Mouse (Mus musculus) monocyte, adult 2 months (primary cell): ENCODE results near the gene Ccdc141.

Experiments used
- DNase-seq, 2 experiments: peaks; one replicate each; pipeline ENCODE4 v3.0.0; 2022; ENCODE audit warnings: low spot score in 2 of 2, low read depth in 1 of 2

The Ccdc141 gene

DNA sequence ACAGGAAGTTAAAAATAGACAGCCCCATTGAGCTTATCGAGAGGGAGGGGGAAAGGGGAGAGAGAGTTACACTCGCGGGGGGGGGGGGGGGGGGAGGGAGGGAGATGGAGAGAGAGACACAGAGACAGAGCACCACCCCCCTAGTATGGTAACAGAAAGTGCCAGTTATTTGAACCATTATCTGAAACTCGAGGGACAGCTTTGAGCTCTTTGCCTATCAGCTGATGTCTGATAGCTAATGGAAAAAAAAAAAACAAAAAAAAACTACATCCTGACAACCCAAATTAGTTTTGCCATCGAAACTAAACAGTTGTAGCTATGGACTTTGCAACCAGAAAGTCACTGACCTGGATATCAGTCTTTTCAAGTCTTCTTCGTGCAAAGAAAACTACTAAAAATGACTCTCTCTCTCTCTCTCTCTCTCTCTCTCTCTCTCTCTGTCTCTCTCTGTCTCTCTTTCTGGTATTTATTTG lies at the start of gene Ccdc141:
Ccdc141 (minus strand) TSS at position 4 of the 473 bp plus-strand sequence.
- DNase-seq, result no peak

DNA sequence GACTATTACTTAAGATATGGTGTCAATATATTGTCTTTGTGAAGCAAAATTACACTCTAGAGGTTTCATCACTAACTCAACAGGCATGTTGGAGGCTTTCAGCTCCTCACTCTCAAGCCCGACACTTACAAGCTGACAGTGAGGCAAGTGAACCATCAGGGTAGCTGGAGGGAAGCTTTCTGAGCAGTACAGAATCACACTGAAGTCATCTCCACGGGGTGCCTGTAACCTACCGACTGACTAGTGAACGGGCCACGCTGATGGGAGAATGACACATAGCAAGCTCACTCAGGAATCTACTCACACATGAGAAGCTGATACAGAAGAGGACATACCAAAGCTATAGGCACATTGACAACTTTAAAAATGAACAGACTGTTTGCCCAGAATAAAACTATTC lies 42.4 kb upstream of the Ccdc141 start:
- DNase-seq, result no peak

DNA sequence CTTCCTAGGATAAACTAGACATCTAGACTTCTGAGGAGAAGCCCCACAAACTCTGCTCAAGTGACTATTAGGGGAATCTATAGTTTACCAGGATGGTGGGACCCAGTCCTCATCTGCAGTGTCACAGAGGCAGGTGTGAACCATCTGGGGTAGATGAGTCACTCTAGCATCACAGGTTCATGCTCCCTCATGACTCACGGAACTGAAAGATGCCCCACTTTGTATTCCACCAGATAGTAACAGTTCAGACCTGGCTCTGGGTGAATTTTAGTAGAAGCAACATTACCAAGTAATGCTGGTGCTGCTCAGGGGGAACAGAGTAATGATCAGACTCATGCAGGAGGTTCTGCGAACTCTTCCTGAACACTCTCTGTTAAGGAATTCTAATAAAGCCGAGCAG lies 36.5 kb upstream of the Ccdc141 start:
- DNase-seq, result no peak

DNA sequence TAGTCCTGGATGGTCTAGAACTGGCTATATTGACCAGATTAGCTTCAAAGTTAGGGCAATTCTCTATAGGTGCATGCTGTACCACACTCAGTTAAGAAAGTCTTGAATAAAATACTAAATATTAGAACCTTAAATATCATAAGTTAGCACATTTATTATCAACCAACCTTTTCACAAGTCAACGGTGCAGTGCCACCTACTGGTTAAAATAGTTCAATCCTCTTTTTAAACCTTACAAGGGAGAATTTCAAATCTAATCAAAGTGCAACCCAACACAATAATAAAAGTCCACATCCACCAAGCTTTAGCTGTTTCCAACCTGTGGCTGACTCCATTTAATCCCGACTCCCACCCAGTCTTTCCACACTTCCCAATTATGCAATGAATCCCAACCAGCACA lies 33.5 kb upstream of the Ccdc141 start:
- no peak for DNase-seq

DNA sequence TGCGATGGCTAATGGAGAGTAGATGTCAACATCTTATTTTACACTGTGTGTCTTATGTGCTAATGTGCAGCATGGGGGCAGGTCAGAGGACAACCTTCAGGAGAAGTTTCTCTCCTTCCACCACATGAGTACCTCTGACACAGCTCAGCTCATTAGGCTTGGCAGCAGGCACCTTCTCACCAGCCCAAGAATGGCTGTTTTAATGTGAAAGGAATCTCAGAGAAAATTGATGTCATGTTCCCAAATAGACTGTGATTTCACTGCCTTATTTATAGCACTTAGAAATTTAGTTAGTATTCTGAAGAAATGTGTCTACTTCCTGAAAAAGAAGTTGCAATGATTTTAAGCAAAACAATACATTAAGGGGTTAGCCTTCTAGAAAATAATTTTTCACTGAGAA lies 31.5 kb upstream of the Ccdc141 start:
- DNase-seq, result no peak

DNA sequence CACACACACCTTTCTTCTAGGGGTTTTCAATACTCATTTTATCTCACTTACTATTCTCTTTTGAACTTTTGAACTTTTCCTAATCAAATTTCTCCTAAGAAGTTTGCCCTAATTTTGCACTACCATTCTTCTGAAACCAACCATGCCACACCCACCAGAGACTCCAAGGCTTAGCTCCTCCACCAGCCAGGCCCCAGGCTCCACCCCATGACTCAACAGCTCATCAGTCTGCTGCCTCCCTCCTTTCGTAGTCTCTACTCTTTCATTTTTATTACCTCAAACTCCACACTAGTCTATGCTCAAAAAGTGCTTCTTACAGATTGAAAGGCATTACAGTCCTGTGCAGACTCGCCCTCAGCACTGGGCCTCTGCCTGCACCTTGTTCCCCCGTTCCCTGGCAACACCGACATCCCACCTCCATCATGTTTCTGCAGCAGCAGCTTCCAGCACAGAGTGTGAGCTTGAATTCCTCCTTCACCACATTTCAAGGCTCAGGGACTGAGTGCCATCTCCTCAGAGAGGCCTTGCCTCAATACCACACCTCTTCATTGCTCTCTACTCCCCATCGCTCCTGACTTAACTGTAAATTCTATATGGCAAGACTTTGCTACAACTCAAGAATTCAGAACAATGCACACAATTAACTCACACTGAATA lies 30.6 kb upstream of the Ccdc141 start:
- DNase-seq, result no peak

DNA sequence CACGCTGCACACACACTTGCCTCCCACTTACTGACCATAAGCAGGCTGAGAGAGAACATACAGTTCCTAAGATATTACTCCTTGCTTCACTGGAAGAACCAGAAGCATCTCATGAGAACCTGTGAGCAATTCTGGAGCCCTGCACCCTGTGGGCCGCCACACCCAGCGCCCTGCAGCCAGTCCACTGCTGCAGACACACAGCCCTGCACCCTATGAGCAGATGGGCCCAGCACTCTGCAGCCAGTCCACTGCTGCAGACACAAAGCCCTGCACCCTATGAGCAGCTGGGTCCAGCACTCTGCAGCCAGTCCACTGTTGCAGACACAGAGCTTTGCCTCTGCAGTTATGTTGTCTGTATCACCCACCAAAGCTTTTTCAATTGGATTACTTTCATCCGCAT lies 29.9 kb upstream of the Ccdc141 start:
- no peak for DNase-seq

DNA sequence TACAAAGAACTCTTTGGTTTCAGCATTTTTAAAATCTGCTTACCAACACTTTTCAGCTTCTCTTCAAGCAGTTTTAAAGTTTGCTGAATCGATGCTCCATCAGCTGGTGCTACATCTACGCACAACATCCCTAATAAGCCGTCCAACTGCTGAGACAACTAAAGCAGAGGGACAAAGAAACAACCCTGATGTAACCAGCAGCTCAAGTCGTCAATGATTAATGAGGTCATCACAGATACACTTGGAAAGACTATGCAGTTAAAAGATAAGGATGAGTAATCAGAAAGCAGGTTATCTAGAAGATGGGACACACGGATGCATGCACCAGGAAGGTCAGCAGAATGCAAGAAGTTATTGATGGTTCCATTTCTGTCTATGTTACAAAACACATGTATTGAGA lies 27.8 kb upstream of the Ccdc141 start:
- DNase-seq, result no peak

DNA sequence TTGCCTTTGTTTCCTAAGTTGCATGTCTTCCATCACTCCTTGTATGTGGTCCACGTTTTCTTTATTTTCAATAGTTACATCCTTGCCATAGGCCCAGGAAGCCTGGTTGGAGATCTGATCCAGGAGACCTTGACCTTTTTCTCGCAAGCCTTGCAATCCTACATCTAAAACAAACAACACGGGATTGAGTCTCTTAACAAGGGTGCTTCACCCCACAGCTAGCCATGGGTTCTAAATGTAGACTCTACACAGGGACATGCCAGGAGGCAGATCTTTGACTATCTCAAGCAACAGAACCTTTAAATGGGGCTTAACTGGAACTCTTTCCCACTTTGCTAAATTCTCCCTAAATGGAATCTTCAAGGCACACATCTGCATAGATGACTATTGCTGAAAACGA lies 26.4 kb upstream of the Ccdc141 start:
- DNase-seq, result no peak

DNA sequence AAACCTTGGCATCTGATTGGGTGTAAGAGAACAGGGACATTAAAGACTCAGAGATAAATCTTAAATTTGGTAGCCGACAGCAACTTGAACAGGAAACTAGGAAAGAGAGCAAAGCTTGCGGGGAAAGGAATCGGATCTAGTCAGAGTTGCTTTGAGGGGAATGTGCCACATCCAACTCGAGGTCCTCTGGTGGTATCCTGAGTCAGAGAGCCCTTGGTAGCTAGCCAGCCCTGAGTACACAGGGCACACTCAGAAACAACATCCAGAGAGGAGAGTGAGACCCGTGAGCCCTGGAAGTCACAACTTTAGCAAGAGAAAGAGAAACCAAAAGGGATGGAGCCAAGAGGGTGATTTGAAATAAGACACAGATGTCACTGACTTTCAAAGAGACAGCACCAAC lies 24.6 kb upstream of the Ccdc141 start:
- DNase-seq, result no peak

DNA sequence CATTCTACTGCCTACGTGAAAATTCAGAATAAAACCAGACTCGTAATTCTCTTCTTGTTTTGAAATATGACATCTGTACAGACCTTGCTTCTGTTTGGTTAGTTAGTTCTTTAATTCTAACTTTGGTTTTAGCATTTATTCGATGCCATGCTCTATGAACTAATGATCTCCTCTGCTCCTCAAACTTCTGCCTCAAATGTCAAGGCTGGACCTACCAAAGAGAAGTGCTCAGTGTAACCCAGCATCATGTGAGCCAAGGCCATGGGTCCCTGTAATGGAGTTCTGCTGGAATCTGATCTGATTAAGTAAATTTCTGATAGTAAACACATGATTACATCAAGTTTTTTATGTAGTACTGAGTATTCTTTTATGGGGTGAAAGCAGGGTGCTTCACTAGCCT lies 21.4 kb upstream of the Ccdc141 start:
- no peak for DNase-seq

DNA sequence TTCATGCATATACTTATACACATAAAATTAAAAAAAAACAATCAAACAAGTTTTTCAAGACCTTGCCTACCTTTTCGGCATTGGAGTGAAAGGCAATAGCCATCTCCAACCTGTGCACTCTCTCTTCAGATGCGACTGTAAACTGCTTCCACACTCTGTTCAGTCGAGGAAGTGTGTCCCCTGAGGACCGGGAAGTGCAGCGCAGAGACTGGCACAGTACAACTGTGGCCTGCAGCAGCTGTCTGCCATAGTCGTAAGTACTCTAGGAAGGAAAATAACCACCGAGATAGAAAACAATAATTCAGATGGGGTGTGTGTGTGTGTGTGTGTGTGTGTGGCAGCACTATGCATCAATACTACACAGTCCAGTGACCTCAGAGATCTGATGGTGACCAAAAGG lies 20.5 kb upstream of the Ccdc141 start:
- DNase-seq, result no peak

DNA sequence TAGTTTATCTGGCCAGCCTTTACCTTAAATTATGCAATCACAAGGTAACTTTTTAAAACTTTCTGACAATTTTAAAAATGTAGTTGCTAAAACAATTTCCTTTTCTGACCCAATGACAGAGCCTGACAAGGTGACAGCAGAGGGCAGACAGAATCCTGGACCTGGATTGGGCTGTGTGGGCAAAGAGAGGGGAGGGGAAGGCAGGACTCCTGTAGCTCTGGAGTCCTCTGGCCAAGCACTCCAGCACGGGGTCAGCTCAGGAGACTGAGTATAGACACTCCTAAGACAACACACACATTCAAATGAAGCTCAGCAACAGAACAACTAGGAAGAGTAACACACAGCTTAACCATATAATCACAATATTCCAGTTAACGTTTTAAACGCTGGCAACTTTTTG lies 19.9 kb upstream of the Ccdc141 start:
- DNase-seq, result no peak

DNA sequence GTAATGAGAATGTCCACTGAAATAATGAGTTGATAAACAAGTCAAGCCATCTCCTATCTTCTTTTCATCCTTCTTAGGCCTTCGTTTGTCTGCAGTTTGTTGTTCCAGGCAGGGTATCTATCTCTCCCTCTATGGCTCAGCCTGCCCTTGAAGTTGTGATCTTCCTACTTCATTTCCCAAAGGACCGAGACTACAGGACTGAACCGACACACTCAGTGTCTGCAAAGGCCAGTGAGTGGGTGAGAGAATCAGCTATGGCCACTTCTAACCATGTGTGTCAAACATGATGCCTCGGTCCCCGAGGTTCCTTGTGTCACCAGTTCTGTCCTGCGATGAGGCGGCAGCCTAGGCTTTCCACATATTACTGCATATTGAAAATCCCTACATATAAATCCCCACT lies 19.2 kb upstream of the Ccdc141 start:
- no peak for DNase-seq

DNA sequence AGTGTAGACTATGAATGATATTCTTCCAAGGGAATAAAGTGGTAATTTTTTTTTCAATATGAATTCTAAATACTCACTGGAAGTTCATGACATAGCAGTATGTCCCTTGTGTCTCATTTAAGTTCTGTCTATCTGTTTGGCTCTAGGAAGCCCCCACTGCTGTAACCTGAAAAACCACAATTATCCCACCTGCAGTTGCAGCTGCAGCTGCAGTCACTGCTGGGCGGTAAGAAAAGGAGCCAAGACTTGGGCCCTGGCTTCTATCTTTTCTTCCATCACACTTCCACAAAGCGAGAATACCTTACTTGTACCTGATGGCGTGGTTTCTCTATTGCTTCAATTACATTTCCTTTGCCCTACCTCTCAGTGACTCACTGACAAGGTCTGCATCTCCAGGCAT lies 17.1 kb upstream of the Ccdc141 start:
- DNase-seq, result no peak

DNA sequence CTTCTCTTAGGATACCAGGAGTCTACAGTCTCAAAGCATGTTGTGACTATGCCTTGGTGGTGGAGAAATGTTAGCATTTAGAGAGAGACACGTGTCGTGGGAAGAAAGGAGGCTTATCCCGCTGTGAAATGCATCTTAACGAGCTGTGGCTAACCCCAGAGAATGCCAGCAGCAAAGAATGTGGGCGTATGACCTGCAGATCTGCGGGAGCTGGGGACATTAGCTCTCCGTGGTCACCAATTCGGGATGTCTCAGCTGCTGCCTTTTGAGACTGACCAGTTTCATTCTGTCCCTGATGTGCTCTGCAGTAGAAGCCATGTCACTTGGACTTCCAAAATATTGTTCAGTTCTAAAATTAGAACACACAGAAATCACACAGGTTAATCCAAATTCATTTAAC lies 16.5 kb upstream of the Ccdc141 start:
- no peak for DNase-seq

DNA sequence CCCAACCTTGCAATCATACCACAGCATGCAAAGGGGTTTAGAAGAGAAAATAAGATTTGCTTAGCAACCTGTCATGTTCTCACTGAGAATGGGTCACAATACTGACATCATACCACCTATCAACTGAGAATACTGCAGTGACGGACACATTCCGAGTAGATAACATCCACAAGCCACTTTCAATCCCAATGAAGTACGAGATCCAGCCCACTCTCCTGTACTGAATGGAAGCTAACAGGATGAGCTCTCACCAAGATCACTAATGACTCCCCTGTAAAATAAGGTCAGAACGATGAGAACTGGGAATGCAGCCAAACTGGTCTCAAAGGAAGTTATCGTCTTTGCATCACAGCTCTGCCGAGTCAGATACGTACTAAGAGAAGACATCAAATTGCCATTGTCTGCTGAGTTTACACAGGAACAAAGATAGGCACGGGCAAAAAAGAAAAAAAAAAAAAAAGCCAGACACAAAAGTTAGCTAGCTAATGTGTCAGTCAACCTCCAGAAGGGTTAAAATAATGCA lies 13.7 kb upstream of the Ccdc141 start:
- no peak for DNase-seq

DNA sequence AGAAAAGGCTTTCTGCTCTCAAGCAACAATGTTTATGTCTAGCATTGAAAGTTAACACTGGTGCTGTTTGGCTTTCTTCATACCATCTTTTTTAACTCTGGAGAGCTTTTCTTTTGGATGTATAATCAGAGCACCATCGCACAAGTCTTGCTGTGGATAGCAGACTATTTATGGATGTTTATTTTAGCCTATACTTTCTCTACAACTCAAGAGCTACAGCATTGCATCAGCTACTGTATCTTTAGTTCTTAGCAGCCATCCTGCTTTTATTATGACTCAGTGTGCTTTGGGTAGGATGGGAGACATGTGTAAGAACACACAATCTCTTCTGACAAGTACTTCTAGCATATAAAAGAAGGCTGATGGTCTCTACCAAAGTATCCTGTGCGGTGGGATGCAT lies 13.2 kb upstream of the Ccdc141 start:
- DNase-seq, result no peak

DNA sequence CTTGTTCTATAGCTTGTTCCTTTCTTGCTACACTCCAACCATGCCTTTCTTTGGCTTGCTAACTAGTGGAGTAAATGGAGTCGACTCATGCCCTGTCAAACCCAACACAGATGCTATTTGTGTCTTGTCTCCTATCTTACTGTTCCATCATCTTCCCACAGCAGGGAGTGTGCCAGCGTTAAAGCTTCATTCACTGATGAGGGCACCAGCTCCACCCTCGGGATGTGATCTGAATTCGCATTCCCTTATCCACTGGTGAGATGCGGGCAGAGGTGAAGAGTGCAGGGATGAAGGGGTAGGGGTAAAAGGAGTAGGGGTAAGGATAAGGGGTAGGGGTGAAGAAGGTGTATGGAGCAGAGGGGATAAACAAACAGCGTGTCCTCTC lies 12.6 kb upstream of the Ccdc141 start:
- no peak for DNase-seq

DNA sequence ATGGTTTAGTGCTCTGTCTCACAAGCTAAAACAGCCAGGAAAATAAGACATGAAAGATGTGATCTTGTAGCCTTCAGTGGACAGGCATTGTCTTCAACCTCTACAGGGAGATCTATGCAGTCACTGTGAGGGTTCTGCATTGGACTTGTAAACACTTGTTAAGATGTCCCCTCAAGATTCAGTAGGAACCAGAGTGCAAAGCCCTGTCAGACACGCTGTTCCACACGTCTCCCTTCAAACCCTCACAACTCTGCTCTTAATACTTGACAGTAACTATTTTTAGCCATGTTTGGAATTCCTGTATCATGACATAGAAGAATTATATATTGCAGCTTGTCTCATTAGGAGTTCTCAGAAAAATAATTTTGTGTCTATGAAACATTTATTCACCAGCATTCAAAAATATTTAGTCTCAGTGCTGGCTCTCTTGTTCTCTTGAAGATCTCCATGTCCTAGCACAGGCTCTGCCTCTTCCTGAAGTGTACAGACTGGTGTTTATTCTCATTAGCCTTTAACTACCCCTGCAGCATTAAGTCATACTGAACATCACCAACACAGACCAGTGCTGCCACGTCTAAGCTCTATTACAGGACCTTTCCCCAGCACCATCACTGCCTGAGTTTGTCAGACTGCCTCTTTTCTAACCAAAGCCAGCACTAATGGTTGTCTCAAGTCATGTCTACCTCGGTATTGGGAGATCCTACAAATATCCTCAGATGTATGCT lies 12.0 kb upstream of the Ccdc141 start:
- no peak for DNase-seq

DNA sequence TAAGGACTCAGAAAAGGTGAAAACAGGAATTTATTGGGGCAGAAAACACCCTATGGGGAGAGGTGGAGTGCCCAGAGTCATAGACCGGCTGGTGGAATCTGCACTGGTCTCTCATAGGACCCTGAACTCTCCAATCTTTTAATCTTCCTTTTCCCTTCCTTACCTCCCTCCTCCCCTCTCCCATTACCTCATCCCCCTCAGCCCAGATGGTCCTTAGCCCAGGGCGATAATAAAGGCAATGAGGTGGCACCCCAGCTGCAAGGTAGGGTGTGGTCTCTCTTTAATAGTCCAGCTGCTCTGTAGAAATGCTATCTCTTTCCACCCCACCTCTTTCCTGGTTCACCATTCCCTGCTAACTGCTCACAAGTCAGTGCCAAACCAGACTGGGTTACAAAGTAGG lies 7.0 kb upstream of the Ccdc141 start:
- DNase-seq, result no peak

DNA sequence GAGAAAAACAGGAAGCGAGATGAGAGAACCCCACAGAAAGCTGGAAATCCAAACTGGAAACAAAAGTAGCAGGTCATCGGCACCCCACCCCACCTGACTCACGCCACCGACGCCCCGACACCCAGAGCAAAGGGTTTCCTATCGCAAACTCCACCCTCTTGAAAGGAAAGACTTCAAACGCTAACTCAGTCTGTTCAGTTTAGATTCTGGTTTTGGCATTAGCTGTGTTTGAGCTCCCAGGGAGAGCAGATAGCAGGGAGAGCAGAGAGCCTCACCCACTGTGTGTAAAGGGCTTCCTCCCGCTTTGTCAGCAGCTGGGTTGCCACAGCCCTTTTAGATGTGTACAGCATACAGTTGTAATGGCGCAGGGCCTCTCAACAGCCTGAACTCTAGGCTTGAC lies 6.0 kb upstream of the Ccdc141 start:
- no peak for DNase-seq

DNA sequence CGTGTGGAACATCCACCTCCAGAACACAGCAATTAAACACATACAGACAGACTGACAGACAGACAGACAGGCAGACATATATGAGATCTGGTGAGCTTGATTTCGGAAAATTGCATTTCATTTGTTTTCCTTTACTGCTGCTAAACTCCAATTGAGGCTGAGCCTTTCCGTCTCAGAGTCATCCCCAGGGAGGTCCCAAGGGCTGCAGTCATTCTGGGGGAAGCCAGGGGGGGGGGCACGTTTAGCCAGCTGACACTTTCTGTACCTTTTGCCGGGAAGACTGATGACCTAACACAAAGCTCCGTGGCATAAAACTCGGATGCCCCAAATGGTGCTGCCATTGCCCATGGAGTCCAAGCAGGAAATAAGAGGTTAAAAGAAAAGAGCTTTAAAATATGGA lies 5.0 kb upstream of the Ccdc141 start:
- DNase-seq, result no peak
